Mouse (Mus musculus) gastrocnemius, postnatal 36 days (tissue): ENCODE results near the gene Gbx1. TPM values are rescaled to one million over a fixed set of nuclear protein-coding genes. Genes with fewer than 3 reads are reported as not detected.

ENCODE experiments used
- DNase-seq, 2 experiments: peaks; one replicate each; pipeline ENCODE4 v3.0.0; 2022
- intact Hi-C: fragments of 180-260 bp; cut with DNase I; formaldehyde crosslinking; loops from one replicate; pipeline ENCODE4 v1.15.1; 2025
- total RNA-seq, 2 experiments: library from RNA; stranded (reverse); gene quantifications; 2 replicates each; pipeline ENCODE4 v1.2.3; 2021

Gene Gbx1
- total RNA-seq, 2 experiments from 2014 or later = not detected

GRCm38 (mm10) chr5:24526190-24526888 is 663 bp downstream of the Gbx1 start:
- no peak for DNase-seq
- intact Hi-C loops = no loop called here

- intact Hi-C loops = no loop called here
- no peak for DNase-seq
Observed at GRCm38 (mm10) chr5:24525360-24526189, 1.4 kb downstream of the Gbx1 start.

GRCm38 (mm10) chr5:24524522-24524921 is 2.5 kb downstream of the Gbx1 start:
- DNase-seq = no peak
- intact Hi-C loops = no loop called here

- DNase-seq = no peak
- intact Hi-C loops = no loop called here
Observed at GRCm38 (mm10) chr5:24523806-24524205, 3.2 kb downstream of the Gbx1 start.

- intact Hi-C loops = no loop called here
- DNase-seq = no peak
Observed at GRCm38 (mm10) chr5:24521366-24521765, 5.6 kb downstream of the Gbx1 start.

GRCm38 (mm10) chr5:24512271-24512670 is 14.7 kb downstream of the Gbx1 start:
- peak in 1 of 2 experiments; percentile 46 for DNase-seq
- intact Hi-C loops = loop anchor here (5.0 kb wide), 1 partner anchor 140 kb away; no protein-coding TSS in a partner anchor

- intact Hi-C loops = loop anchor here (5.0 kb wide), 1 partner anchor 142 kb away; no protein-coding TSS in a partner anchor
- DNase-seq = peak in 1 of 2 experiments; percentile 53
Observed at GRCm38 (mm10) chr5:24510635-24511034, 16.4 kb downstream of the Gbx1 start.

- intact Hi-C loops = no loop called here
- no peak for DNase-seq
Observed at GRCm38 (mm10) chr5:24508406-24508805, 18.6 kb downstream of the Gbx1 start.

GRCm38 (mm10) chr5:24505513-24505912 is 21.5 kb downstream of the Gbx1 start:
- no peak for DNase-seq
- intact Hi-C loops = no loop called here

- intact Hi-C loops = no loop called here
Observed at GRCm38 (mm10) chr5:24502786-24503185, 24.2 kb downstream of the Gbx1 start.

GRCm38 (mm10) chr5:24500851-24501250 is 26.2 kb downstream of the Gbx1 start:
- intact Hi-C loops = no loop called here
- no peak for DNase-seq

More at GRCm38 (mm10) chr5:24502786-24503185, 24.2 kb downstream of the Gbx1 start:
- no peak for DNase-seq

GRCm38 (mm10) chr5:24499113-24499512 is 27.9 kb downstream of the Gbx1 start:
- DNase-seq = no peak
- intact Hi-C loops = no loop called here

GRCm38 (mm10) chr5:24497526-24497925 is 29.5 kb downstream of the Gbx1 start:
- no peak for DNase-seq
- intact Hi-C loops = no loop called here

- no peak for DNase-seq
- intact Hi-C loops = no loop called here
Observed at GRCm38 (mm10) chr5:24496756-24497155, 30.2 kb downstream of the Gbx1 start.

- intact Hi-C loops = no loop called here
- no peak for DNase-seq
Observed at GRCm38 (mm10) chr5:24495019-24495418, 32.0 kb downstream of the Gbx1 start.

GRCm38 (mm10) chr5:24492546-24493285 is 34.3 kb downstream of the Gbx1 start:
- DNase-seq = no peak
- intact Hi-C loops = no loop called here

GRCm38 (mm10) chr5:24490413-24490920 is 36.5 kb downstream of the Gbx1 start:
- intact Hi-C loops = no loop called here
- no peak for DNase-seq

GRCm38 (mm10) chr5:24486738-24487137 is 40.3 kb downstream of the Gbx1 start:
- DNase-seq = no peak
- intact Hi-C loops = no loop called here

GRCm38 (mm10) chr5:24486097-24486496 is 40.9 kb downstream of the Gbx1 start:
- DNase-seq = peak; percentile 85 to 90
- intact Hi-C loops = no loop called here

- DNase-seq = no peak
- intact Hi-C loops = loop anchor here (5.0 kb wide), 1 partner anchor 47 kb away; no protein-coding TSS in a partner anchor
Observed at GRCm38 (mm10) chr5:24484963-24485362, 42.0 kb downstream of the Gbx1 start.
